Mouse (Mus musculus) heart, adult 2 months (tissue): ENCODE measurements around the gene Glis2.

ENCODE experiments used
- CTCF ChIP-seq: fragments of 200-600 bp; IDR thresholded peaks from 2 replicates; pipeline ENCODE4 v1.8.1; 2022; ENCODE audit warnings: antibody characterized with exemption, mild to moderate bottlenecking, moderate library complexity
- POLR2A ChIP-seq: fragments of 200-500 bp; IDR thresholded peaks from 2 replicates; pipeline ENCODE4 v1.6.1; 2011; ENCODE audit warnings: mild to moderate bottlenecking, low read depth, low read length, control low read depth; ENCODE audit not compliant: insufficient read depth

DNA sequence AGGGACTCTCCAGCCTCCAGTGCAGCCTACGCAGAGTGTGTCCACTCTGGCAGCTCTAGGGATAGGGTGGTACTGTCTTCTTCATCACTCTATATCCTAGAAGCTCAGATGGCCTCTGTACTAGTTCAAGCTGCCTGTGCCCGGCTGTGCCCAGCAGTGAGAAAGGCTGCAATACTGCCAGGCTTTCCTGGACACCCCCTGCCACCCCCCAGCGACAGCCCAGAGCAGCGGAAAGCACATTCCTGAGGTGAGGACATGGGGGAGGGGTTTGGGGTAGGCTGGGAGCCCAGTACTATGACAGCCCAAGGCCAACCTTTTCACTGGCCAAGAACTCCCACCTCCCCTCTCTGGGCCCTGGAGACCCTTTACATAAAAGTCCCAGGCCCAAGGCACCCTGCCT lies 41.2 kb downstream of the Glis2 start:
- TF ChIP-seq CTCF (no peak), POLR2A (no peak)
